ENCODE assay signal across 12 mouse cellular contexts in genomic region chr1:153280411-153280810, GRCm38 (mm10). TPM values are rescaled to one million over a fixed set of nuclear protein-coding genes. Genes with fewer than 3 reads are reported as not detected.
DNase-seq lines count a peak whose midpoint lies in the region; TF ChIP-seq lines count a peak whose summit lies in the region.
"Had no signal": no experiment of that assay in that cellular context is flagged by ENCODE, and none has a peak within 500 bp of the region (broad histone marks: within the 10 kb centered on the region; RNA-seq: fewer than 3 reads in every experiment).

No protein-coding gene starts in this region.

- peak; percentile 62; the same call in 1 of the 2 replicates for TF ChIP-seq EP300 in heart, adult 2 months (IDR thresholded peaks at IDR 0.05; ENCODE audit: insufficient read depth, low read depth, low read length)

- H3K4me1 ChIP-seq in heart, adult 2 months (ENCODE audit: control insufficient read depth, insufficient read depth, low read length) = peaks cover 21% of the 10 kb centered on the region

- intact Hi-C loops in heart, adult 2 months (cut with DNase I) = loop anchor here (5.0 kb wide), 1 partner anchor 52 kb away; the partner anchor contains the start of gene Lamc1
- intact Hi-C loops in heart, postnatal 14 days (cut with DNase I) = no loop called here

- H3K36me3 ChIP-seq in heart, adult 2 months (ENCODE audit: control insufficient read depth, insufficient read depth, low read length) = peaks cover 27% of the 10 kb centered on the region
- H3K36me3 ChIP-seq: limb, embryonic 13.5 days; stomach, embryonic 15.5 days had no signal

- H3K4me3 ChIP-seq in heart, adult 2 months = peak overlapping the region; percentile 34; the same call in 1 of the 2 replicates
- H3K4me3 ChIP-seq: limb, embryonic 13.5 days; stomach, embryonic 15.5 days had no signal

- peak; percentile 65 for TF ChIP-seq POLR2A in heart, adult 2 months (IDR thresholded peaks at IDR 0.05; ENCODE audit: insufficient read depth, low read depth, low read length)

- H3K27ac ChIP-seq in heart, adult 2 months = peak overlapping the region; percentile 82
- H3K27ac ChIP-seq: limb, embryonic 13.5 days; stomach, embryonic 15.5 days had no signal

- peaks cover 12% of the 10 kb centered on the region for H3K79me2 ChIP-seq in heart, adult 2 months (replicated peaks; ENCODE audit: control insufficient read depth, insufficient read depth, low read length)

- no peak for TF ChIP-seq CTCF in heart, adult 2 months (IDR thresholded peaks at IDR 0.05)

- DNase-seq in kidney, postnatal 10 days = peak; percentile 30
- DNase-seq in kidney, adult 18-20 months = no peak
- DNase-seq in gastrocnemius, adult 8-10 months (ENCODE audit: low spot score in 2 of 2) = peak; percentile 22 to 63
- DNase-seq in heart, adult 2 months = peak; percentile 60 to 71
- peak; percentile 49 to 60 for DNase-seq in heart, postnatal 14 days
- DNase-seq in ovary, postnatal 10 days (ENCODE audit: low spot score) = no peak
- DNase-seq in B cell, adult 2 months = no peak
- DNase-seq: adrenal gland, postnatal 14 days; lung, embryonic 14.5 days had no signal

- no peaks in the 10 kb centered on the region for H3K27me3 ChIP-seq in heart, adult 2 months (ENCODE audit: control insufficient read depth, insufficient read depth, low read length)
- H3K27me3 ChIP-seq: CH12.LX; limb, embryonic 13.5 days; stomach, embryonic 15.5 days had no signal

- peak overlapping the region; percentile 50; the same call in 1 of the 2 replicates for H3K9ac ChIP-seq in heart, adult 2 months (ENCODE audit: low read depth, low read length)
- H3K9ac ChIP-seq: limb, embryonic 13.5 days; lung, embryonic 14.5 days; stomach, embryonic 15.5 days had no signal

- 8% methylated on average over 5 of the region's 5 CpGs for WGBS in heart, adult 2 months

RNA-seq across cellular contexts. Expression of gene Lamc1, which starts 52.2 kb away (rescaled TPM):
- total RNA-seq in gastrocnemius, adult 8-10 months (2022) = 10 to 100 TPM; 34.7 to 54.8 (median 46.8) TPM
- 100 to 1,000 TPM; 111 to 116 TPM for total RNA-seq in heart, adult 2 months (2021)
- 103 and 138 TPM in 2 replicates for polyA plus RNA-seq in heart, adult 2 months (2012; rRNA removed)
- 100 to 1,000 TPM; 303 to 323 TPM for total RNA-seq in heart, postnatal 14 days (2021)

Comparison
In these comparisons a context has a peak if more than half of its experiments do, and no peak if none do; other contexts are left out.
1. DNase-seq: peak in kidney, postnatal 10 days (single experiment), gastrocnemius, adult 8-10 months (2 of 2), heart, adult 2 months (2 of 2) and heart, postnatal 14 days (2 of 2); none in kidney, adult 18-20 months (single experiment), ovary, postnatal 10 days (single experiment) and B cell, adult 2 months (0 of 2).